Mouse (Mus musculus) stomach, embryonic 14.5 days (tissue): ENCODE measurements around the gene Lypd6b. TPM values are rescaled to one million over a fixed set of nuclear protein-coding genes. Genes with fewer than 3 reads are reported as not detected.
A peak's percentile ranks its signal among the peaks of the same experiment; 100 is the strongest.

Experiments
- ATAC-seq: fragments of 200-750 bp; cut with Nextera tagmentation; 2 replicates; pipeline ENCODE4 v1.8.0; 2017; ENCODE audit warnings: low read depth, moderate TSS enrichment; ENCODE audit not compliant: insufficient number of reproducible peaks, insufficient read depth, low FRiP score
- H3K27ac ChIP-seq: fragments of 300-500 bp; sonication (generic); 2 replicates; pipeline ENCODE4 v1.5.1; 2014; ENCODE audit warnings: mild to moderate bottlenecking, low read length, moderate library complexity, mixed read lengths
- H3K27me3 ChIP-seq: fragments of 300-500 bp; sonication (generic); 2 replicates; pipeline ENCODE4 v1.6.1; 2014; ENCODE audit warnings: low read length, control low read depth, mixed read lengths; ENCODE audit not compliant: control insufficient read depth, insufficient read depth
- H3K36me3 ChIP-seq: fragments of 300-500 bp; sonication (generic); 2 replicates; pipeline ENCODE4 v1.6.1; 2014; ENCODE audit warnings: mild to moderate bottlenecking, control low read depth, low read length, moderate library complexity, mixed read lengths; ENCODE audit not compliant: control insufficient read depth, insufficient read depth
- H3K4me1 ChIP-seq: fragments of 300-500 bp; sonication (generic); 2 replicates; pipeline ENCODE4 v1.6.1; 2014; ENCODE audit warnings: low read length, control low read depth, mixed read lengths; ENCODE audit not compliant: control insufficient read depth, insufficient read depth
- H3K4me2 ChIP-seq: fragments of 300-500 bp; sonication (generic); replicated peaks from 2 replicates; pipeline ENCODE4 v1.6.1; 2014; ENCODE audit warnings: low read depth, low read length, control low read depth
- H3K4me3 ChIP-seq: fragments of 300-500 bp; sonication (generic); 2 replicates; pipeline ENCODE4 v1.5.1; 2014; ENCODE audit warnings: low read depth, low read length, control low read depth
- H3K9ac ChIP-seq: fragments of 300-500 bp; sonication (generic); replicated peaks from 2 replicates; pipeline ENCODE4 v1.6.1; 2014; ENCODE audit warnings: low read depth, mild to moderate bottlenecking, control low read depth, low read length, moderate library complexity, mixed read lengths
- H3K9me3 ChIP-seq: fragments of 300-500 bp; sonication (generic); 2 replicates; pipeline ENCODE4 v1.6.1; 2016; ENCODE audit warnings: low read depth, low read length, control low read depth; ENCODE audit not compliant: control insufficient read depth
- WGBS: fragments of 180-500 bp; shearing (Covaris S2); extraction: QIAGEN DNeasy Blood & Tissue Kit; methylation state at CpG from one replicate; pipeline ENCODE4 v1.1.7; 2014; 5-methylcytosine and 5-hydroxymethylcytosine counted together
- polyA plus RNA-seq: library from polyadenylated mRNA; unstranded; fragments of >200 nt; fragmentation: Nextera tagmentation; extraction: Ambion mirVana; gene quantifications from 2 replicates; pipeline ENCODE4 v1.2.1, GENCODE M21; 2014

Lypd6b gene
- polyA plus RNA-seq, 1 experiment from 2014 or later = 29.6 TPM

- H3K4me2 ChIP-seq = peak overlapping the region; percentile 13; the same call in 1 of the 2 replicates
Observed at GRCm38 (mm10) chr2:49856161-49856564, 68.7 kb downstream of the Lypd6b start.

DNA sequence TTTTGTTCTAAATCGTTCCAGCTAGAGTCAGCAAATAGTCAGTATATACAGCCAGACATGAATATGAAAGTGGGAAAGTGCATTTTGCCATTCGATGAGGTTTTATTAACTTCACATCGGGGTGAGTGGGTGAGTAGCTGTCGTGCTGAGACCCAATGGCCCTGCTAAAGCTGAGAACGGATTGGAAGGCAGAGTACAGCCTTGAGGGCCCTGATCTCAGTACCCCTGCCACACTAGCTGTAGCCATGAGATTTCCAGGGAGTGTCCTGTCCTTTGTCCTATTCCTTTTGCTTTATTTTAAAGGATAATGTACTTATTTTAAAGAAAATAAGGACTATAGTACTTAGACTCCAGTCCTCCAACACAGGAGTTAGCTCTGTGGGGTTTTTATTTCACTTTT, 69.1 kb downstream of the Lypd6b start:
- no peak for ATAC-seq
- Histone ChIP-seq H3K4me3 (no peak overlapping the region), H3K27ac (no peak overlapping the region), H3K9ac (no peak overlapping the region), H3K27me3 (no peaks in the 10 kb centered on the region), H3K9me3 (no peaks in the 10 kb centered on the region), H3K4me2 (peak overlapping the region; percentile 13; the same call in 1 of the 2 replicates), H3K36me3 (no peaks in the 10 kb centered on the region), H3K4me1 (0 out of 2 replicates have a peak, but pooled peaks cover 3% of the 10 kb centered on the region)
- WGBS = 55% methylated on average over 5 of the region's 5 CpGs

More at GRCm38 (mm10) chr2:49856161-49856564, 68.7 kb downstream of the Lypd6b start:
- no peak overlapping the region for H3K4me3 ChIP-seq
- no peak overlapping the region for H3K27ac ChIP-seq
- H3K27me3 ChIP-seq = no peaks in the 10 kb centered on the region
- no peak for ATAC-seq
- no peaks in the 10 kb centered on the region for H3K36me3 ChIP-seq
- no peaks in the 10 kb centered on the region for H3K9me3 ChIP-seq
- 32% methylated on average over 10 of the region's 10 CpGs for WGBS
- H3K4me1 ChIP-seq = 0 out of 2 replicates have a peak, but pooled peaks cover 3% of the 10 kb centered on the region
- H3K9ac ChIP-seq = no peak overlapping the region

DNA sequence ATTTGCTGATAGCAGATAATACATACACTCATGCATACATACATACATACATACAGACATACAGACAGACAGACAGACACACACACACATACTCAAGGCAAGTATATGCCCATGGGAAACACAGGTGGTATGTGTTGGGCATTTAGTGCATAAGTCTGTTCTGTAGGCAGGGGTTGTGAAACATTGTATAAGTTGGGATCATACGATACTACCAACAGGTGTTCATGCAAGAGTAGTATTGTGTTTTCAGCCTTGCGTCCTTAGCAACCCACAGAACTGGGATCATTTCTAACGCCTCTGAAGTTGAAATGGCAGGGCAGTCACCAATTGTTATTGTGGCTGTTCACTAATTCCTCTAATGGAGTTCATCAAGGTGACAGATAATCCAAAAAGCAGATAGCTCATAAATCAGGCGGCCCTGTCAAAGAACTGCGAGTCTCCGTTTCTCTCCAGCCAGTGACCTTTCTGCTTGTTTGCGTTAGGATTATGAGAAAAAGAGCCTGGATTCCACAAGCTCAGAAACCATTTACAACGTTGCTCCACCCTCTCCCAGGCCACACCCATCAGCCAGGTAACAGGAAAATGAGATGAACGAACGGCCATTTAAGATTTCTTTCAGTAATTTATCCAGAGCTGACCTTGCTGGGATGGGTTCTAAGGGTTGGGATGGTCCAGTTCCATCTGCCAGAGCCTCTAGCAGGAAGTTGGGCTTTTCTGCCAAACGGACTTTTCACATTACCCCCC, 72.9 kb downstream of the Lypd6b start:
- Histone ChIP-seq H3K9me3 (no peaks in the 10 kb centered on the region), H3K4me3 (no peak overlapping the region), H3K27me3 (no peaks in the 10 kb centered on the region), H3K4me2 (no peak overlapping the region), H3K36me3 (no peaks in the 10 kb centered on the region), H3K27ac (no peak overlapping the region), H3K9ac (no peak overlapping the region), H3K4me1 (0 out of 2 replicates have a peak, but pooled peaks cover 3% of the 10 kb centered on the region)
- WGBS = 20% methylated on average over 11 of the region's 11 CpGs
- peak; percentile 68 for ATAC-seq

- H3K9me3 ChIP-seq = no peaks in the 10 kb centered on the region
- no peak overlapping the region for H3K4me2 ChIP-seq
- ATAC-seq = peak; percentile 62
- H3K27me3 ChIP-seq = no peaks in the 10 kb centered on the region
- peak overlapping the region; percentile 7; the same call in 1 of the 2 replicates for H3K27ac ChIP-seq
- H3K9ac ChIP-seq = no peak overlapping the region
- WGBS = 20% methylated on average over 10 of the region's 12 CpGs
- H3K36me3 ChIP-seq = no peaks in the 10 kb centered on the region
- no peaks in the 10 kb centered on the region for H3K4me1 ChIP-seq
- no peak overlapping the region for H3K4me3 ChIP-seq
Observed at GRCm38 (mm10) chr2:49860969-49861592, 73.6 kb downstream of the Lypd6b start.

GRCm38 (mm10) chr2:49861658-49862057, 74.2 kb downstream of the Lypd6b start:
- 47% methylated on average over 8 of the region's 8 CpGs for WGBS
- ATAC-seq = no peak

DNA sequence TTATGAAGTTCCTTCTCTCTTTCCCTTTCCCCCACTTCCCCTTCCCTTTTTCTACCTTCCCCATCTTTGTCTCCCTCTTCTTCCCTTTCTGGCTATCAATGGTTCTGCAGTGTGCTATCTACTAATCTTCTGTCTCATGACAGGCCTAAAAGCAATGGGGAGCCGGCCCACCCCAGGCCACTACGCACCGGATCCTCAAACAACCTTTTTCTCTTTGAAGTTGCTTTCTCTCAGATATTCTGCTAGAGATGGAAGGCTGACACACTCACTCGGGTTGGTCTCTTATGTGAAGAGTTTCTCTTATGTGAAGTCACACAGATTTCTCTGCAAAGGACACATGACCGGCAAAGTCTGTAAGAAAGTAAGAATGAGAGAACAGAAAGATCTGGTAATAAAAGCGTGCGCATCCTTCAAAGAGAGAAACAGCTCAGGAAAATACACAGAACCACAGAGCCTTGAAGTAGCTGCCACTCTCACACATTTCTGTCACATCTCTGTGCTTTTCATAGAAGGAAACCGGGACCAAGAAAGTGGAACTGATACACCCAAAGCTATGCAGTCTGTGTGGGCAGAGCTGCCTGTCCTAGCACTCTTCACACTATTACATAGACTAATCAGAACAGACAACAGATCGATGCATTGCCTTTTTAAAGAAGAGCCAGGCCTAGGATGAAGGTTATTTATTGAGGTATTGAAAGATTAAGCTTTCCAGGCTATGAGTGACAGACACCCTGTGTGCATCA, 80.8 kb downstream of the Lypd6b start:
- ATAC-seq = no peak
- WGBS = 87% methylated on average over 9 of the region's 9 CpGs
- no peaks in the 10 kb centered on the region for H3K4me1 ChIP-seq

More at GRCm38 (mm10) chr2:49861658-49862057, 74.2 kb downstream of the Lypd6b start:
- Histone ChIP-seq H3K9ac (no peak overlapping the region), H3K4me2 (no peak overlapping the region), H3K9me3 (no peaks in the 10 kb centered on the region), H3K36me3 (no peaks in the 10 kb centered on the region), H3K27me3 (no peaks in the 10 kb centered on the region), H3K27ac (peak overlapping the region; percentile 7; the same call in 1 of the 2 replicates), H3K4me3 (no peak overlapping the region), H3K4me1 (no peaks in the 10 kb centered on the region)

DNA sequence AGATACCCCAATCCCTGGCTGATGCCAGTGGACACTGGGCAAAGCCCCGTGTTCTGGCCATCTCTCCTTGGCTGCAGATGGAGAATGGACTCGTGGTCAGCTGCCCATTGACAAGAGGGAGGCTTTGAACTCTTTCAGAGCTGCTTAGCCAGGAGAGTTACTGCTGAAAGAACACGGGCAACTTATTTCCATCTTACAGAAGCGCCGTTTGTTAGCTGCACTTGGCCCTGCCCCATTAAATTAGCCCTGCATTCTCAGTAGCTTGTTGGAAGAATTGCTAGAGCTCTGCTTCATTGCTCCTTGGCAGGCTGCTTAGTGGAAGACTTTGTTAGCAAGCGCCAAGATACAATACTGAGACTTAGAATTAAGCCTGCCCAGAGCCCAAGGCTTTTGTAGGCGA, 81.6 kb downstream of the Lypd6b start:
- Histone ChIP-seq H3K27me3 (no peaks in the 10 kb centered on the region), H3K9me3 (no peaks in the 10 kb centered on the region), H3K9ac (no peak overlapping the region), H3K4me3 (no peak overlapping the region), H3K4me1 (no peaks in the 10 kb centered on the region), H3K4me2 (no peak overlapping the region), H3K36me3 (no peaks in the 10 kb centered on the region), H3K27ac (no peak overlapping the region)
- 82% methylated on average over 7 of the region's 7 CpGs for whole genome bisulfite sequencing
- ATAC-seq = no peak

More for the DNA sequence above, 80.8 kb downstream of the Lypd6b start:
- no peak overlapping the region for H3K27ac ChIP-seq
- H3K36me3 ChIP-seq = no peaks in the 10 kb centered on the region
- no peak overlapping the region for H3K4me3 ChIP-seq
- no peak overlapping the region for H3K4me2 ChIP-seq
- H3K9ac ChIP-seq = no peak overlapping the region
- no peaks in the 10 kb centered on the region for H3K27me3 ChIP-seq
- no peaks in the 10 kb centered on the region for H3K9me3 ChIP-seq

DNA sequence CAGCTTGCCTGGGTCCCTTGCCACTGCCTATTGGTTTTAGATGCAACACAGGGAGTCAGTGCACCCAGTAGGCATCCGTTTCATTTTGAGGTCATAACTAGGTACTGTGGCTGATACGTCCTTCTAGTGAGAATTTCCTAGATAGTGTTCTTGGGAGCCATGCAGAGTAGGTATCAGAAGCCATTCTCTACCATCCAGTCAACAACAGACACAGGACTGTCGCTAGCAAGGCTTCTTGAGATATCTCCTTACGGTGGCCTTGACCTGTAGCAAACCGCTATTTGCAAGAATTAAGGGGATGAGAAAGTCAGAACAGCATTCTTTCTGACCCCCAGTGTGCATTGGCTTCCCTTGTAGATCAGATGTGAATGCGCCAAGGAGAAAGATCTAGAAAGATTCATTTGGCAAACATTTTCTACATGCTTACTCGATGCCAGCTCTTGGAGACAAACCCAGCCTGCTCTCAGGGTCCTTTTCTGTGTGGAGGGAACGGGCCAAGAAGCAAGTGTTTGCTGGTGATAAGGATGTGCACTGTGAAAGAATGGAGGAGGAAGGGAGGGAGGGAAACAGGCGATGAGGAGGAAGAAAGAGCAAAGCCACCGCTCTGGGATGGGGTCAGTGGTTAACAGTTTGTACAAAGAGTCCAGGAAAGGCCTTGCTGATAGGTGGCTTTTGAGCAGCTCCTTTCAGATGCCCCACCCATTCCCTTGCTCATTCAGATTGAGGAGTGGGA, 82.5 kb downstream of the Lypd6b start:
- Histone ChIP-seq H3K9ac (no peak overlapping the region), H3K4me3 (no peak overlapping the region), H3K4me2 (no peak overlapping the region), H3K27me3 (no peaks in the 10 kb centered on the region), H3K27ac (no peak overlapping the region), H3K36me3 (no peaks in the 10 kb centered on the region), H3K9me3 (no peaks in the 10 kb centered on the region), H3K4me1 (no peaks in the 10 kb centered on the region)
- no peak for ATAC-seq
- 73% methylated on average over 10 of the region's 10 CpGs for WGBS
